Mouse (Mus musculus): ENCODE results near the gene Kcnj13. TPM values are rescaled to one million over a fixed set of nuclear protein-coding genes. Genes with fewer than 3 reads are reported as not detected.

Gene Kcnj13
- 1.4 and 2.3 TPM in 2 replicates for polyA plus RNA-seq (2016; fragmentation: Nextera tagmentation; extraction: Ambion mirVana)

DNA sequence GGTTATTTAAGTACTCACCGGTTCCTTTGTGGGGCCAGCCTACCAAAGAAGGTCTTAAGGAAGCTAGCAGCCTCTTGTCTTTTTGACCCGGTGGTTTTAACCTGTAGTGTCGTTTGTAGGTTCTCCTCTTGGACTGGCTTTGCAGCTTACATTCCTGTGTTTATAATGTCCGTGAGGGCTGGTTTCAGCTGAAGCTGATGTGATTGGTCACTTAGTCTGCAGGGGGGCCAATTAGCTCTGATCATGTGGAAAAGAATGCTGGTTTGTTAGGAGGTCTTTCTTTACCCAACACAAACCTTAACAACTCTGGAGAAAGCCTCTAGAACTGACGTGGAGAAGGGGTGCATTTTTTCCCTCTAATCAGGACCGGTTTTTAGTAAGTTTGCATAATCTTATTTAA is at the start of gene Kcnj13:
Kcnj13 (minus strand) TSS at position 136 of the 400 bp plus-strand sequence.
- H3K27me3 ChIP-seq: no peaks in the 10 kb centered on the region
- no peak for ATAC-seq (ENCODE audit: low FRiP score, low read depth)
- no peak within 1 kb of the TSS for H3K27ac ChIP-seq (replicated peaks)
- no peak within 1 kb of the TSS for H3K4me2 ChIP-seq (replicated peaks)
- H3K4me3 ChIP-seq: no peak within 1 kb of the TSS
- 34% methylated on average over 6 of the region's 6 CpGs for WGBS
- 0 out of 2 replicates have a peak, but pooled peaks cover 11% of the 10 kb centered on the region for H3K36me3 ChIP-seq
- peaks cover 4% of the 10 kb centered on the region; the same call in 1 of the 2 replicates for H3K4me1 ChIP-seq
- no peak within 1 kb of the TSS for H3K9ac ChIP-seq (replicated peaks)
- no peaks in the 10 kb centered on the region for H3K9me3 ChIP-seq

DNA sequence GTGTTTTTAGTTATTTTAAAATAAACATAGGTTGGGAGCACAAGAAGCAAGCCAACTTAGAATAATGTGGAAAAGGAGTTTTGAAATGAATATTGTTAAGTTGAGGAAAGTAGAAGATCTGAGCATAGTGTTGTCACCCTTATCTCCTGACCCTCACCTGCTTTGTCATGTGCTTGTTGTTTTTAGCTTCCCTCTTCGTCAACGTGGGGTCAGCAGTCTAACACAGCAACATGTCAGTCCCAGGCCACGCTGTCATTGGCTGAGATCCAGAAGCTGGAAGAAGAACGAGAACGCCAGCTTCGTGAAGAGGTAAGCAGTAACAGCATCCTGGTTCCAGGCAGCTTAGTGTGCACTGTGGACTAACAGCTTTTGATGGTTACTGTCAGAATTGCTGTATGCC is 42.1 kb upstream of the Kcnj13 start:
- no peaks in the 10 kb centered on the region for H3K9me3 ChIP-seq
- no peaks in the 10 kb centered on the region for H3K27me3 ChIP-seq
- H3K4me1 ChIP-seq: no peaks in the 10 kb centered on the region
- no peak overlapping the region for H3K27ac ChIP-seq (replicated peaks)
- no peak for ATAC-seq (ENCODE audit: low FRiP score, low read depth)
- no peak overlapping the region for H3K4me2 ChIP-seq (replicated peaks)
- no peak overlapping the region for H3K4me3 ChIP-seq
- H3K9ac ChIP-seq (replicated peaks): no peak overlapping the region
- peaks cover 69% of the 10 kb centered on the region for H3K36me3 ChIP-seq
- WGBS: 94% methylated on average over 6 of the region's 6 CpGs

DNA sequence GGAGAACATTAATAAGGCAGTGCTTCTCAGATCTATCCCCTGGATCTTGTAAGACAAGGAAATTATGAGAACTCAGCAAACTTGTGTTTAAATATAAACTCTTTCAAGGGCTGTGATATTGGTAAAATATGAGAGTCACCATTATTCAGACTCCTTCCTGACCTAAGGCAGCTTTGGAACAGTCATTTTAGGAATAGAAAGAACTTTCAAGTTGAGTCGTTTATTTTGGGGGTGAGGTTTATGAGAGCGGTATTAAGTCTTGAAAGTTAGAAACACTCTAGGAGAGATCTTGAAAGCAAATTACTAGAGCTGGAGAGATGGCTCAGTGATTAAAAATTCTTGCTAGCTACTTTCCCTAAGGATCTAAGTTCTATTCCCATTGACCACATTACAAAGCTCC is 40.6 kb upstream of the Kcnj13 start:
- Histone ChIP-seq H3K4me3 (no peak overlapping the region), H3K27me3 (no peaks in the 10 kb centered on the region), H3K9me3 (no peaks in the 10 kb centered on the region), H3K4me2 (replicated peaks) (no peak overlapping the region), H3K36me3 (peaks cover 65% of the 10 kb centered on the region), H3K4me1 (no peaks in the 10 kb centered on the region), H3K9ac (replicated peaks) (no peak overlapping the region), H3K27ac (replicated peaks) (no peak overlapping the region)
- 92% methylated on average over 2 of the region's 2 CpGs for WGBS
- ATAC-seq (ENCODE audit: low FRiP score, low read depth): no peak

DNA sequence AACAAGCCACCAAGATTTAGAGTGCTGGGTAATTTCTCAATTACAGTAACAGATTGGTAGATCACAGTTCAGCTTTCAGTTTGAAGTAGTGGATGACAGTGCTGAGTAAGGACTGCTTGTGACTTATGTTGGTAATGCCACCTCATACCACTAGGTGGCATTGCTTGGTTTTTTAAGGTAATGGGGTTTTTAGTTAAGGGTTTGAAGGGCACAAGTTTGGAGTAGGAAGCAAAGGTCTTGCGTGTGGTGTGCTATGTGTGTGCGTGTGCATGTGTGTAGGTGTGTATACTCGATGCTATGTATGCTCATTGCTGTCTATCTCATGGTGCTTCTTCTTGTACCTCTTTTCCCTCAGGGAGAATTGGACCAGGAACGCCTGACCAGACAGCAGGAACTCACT is 24.2 kb upstream of the Kcnj13 start:
- ATAC-seq (ENCODE audit: low FRiP score, low read depth): no peak
- H3K36me3 ChIP-seq: peaks cover 48% of the 10 kb centered on the region

DNA sequence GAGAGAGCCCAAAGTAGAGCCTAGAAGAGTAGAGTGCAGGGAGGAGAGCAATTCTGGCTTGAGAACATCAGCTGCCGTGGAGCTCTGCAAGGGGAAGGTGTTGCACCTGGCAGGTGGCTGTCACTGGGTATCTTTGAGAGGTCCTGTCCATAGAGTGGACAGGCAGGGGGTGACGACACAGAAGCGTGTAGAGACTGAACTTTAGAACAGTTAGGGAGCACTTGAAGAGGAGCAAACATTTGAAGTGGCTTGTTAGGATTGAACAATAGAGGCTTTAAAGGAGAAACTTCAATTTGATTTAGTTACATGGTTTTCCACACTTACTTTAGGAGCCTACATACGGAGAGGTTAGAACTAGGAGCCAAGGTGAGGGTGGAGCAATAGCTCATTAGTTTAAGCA is 14.9 kb upstream of the Kcnj13 start:
- H3K36me3 ChIP-seq: peaks cover 70% of the 10 kb centered on the region
- WGBS: 91% methylated on average over 4 of the region's 4 CpGs

More for the DNA sequence above, 24.2 kb upstream of the Kcnj13 start:
- 97% methylated on average over 4 of the region's 4 CpGs for WGBS
- H3K4me1 ChIP-seq: no peaks in the 10 kb centered on the region
- no peak overlapping the region for H3K9ac ChIP-seq (replicated peaks)
- no peaks in the 10 kb centered on the region for H3K27me3 ChIP-seq
- H3K27ac ChIP-seq (replicated peaks): no peak overlapping the region
- no peak overlapping the region for H3K4me3 ChIP-seq
- H3K9me3 ChIP-seq: no peaks in the 10 kb centered on the region
- no peak overlapping the region for H3K4me2 ChIP-seq (replicated peaks)

DNA sequence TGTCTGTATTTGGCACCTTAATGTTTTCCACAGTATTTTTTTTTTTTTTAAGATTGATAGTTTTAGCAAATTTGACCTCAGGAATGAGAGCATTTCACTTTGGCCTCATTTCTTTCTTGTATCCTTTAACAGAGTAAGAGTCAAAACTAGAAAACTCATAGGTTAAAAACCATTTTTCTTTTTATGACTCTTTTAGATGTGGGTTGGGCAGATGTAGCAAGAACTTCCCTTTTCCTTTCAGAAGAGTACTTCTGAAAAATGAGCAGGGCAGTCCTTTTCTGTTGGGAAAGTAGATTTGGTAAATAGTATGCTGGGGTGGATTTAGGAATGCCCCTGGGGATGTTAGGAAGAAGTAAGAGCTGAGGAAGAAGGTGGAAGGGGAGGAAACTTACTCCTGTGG is 11.5 kb upstream of the Kcnj13 start:
- H3K9me3 ChIP-seq: no peaks in the 10 kb centered on the region
- no peaks in the 10 kb centered on the region for H3K27me3 ChIP-seq
- no peak overlapping the region for H3K9ac ChIP-seq (replicated peaks)
- ATAC-seq (ENCODE audit: low FRiP score, low read depth): no peak
- H3K27ac ChIP-seq (replicated peaks): no peak overlapping the region
- H3K4me2 ChIP-seq (replicated peaks): no peak overlapping the region
- H3K36me3 ChIP-seq: peaks cover 48% of the 10 kb centered on the region
- no peaks in the 10 kb centered on the region for H3K4me1 ChIP-seq
- no peak overlapping the region for H3K4me3 ChIP-seq

More for the DNA sequence above, 14.9 kb upstream of the Kcnj13 start:
- Histone ChIP-seq H3K27ac (replicated peaks) (no peak overlapping the region), H3K9me3 (no peaks in the 10 kb centered on the region), H3K4me2 (replicated peaks) (no peak overlapping the region), H3K4me1 (no peaks in the 10 kb centered on the region), H3K27me3 (no peaks in the 10 kb centered on the region), H3K9ac (replicated peaks) (no peak overlapping the region), H3K4me3 (no peak overlapping the region)
- no peak for ATAC-seq (ENCODE audit: low FRiP score, low read depth)

DNA sequence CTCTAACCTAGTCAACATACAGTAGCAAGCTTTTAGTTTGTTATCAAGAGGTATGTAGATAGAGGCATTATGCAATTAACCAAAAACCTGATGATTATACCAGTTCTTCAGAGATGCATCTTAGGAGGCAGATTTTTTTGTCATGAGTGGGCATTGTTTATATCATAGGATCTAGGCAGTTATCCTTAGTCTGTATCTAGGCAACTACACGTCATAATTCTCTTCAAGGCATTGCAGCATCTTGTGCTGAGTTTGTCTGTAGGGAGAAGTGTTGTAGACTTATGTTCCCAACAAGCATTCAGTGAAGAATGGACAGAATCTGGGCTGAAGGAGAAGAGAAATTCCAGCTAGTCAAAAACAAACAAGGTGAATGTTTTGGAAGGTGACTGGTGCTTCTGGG is 10.2 kb upstream of the Kcnj13 start:
- Histone ChIP-seq H3K27me3 (no peaks in the 10 kb centered on the region), H3K9me3 (no peaks in the 10 kb centered on the region), H3K4me3 (no peak overlapping the region), H3K9ac (replicated peaks) (no peak overlapping the region), H3K4me1 (no peaks in the 10 kb centered on the region), H3K4me2 (replicated peaks) (no peak overlapping the region), H3K36me3 (peaks cover 41% of the 10 kb centered on the region), H3K27ac (replicated peaks) (no peak overlapping the region)
- no peak for ATAC-seq (ENCODE audit: low FRiP score, low read depth)
- 86% methylated on average over 1 of the region's 1 CpGs for WGBS

DNA sequence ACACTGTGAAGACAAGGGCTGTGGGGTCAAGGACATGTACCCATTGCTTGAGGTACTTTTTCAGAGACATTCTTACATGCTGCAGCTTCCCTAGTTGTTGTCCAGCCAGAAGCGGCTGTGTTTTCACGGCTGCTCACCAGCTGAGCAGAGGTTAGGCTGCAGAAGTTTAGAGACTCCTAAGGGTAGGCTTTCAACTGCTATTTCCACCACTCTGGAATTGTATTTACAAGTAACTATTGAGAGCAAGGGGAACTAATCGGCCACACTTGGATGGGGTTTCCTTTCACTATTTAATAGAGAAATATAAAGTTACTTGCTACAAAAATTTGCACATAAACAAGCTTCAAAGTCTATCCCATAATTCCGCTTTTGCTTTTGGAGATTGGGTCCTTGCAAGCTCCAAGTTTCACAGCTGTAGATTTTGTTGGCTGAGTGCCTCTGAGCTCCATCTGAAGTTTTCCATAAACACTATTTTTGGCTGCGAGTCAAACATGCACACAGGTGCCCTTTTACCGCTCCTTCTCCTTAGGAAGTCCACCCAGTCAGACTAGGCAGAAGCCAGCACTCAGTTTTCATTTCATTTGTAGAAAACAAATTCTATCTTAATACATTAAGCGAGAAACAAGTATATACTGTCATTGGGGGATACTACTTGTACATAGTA is 2.5 kb upstream of the Kcnj13 start:
- no peak overlapping the region for H3K9ac ChIP-seq (replicated peaks)
- no peak overlapping the region for H3K4me2 ChIP-seq (replicated peaks)
- H3K36me3 ChIP-seq: 0 out of 2 replicates have a peak, but pooled peaks cover 4% of the 10 kb centered on the region
- no peaks in the 10 kb centered on the region for H3K27me3 ChIP-seq
- no peak for ATAC-seq (ENCODE audit: low FRiP score, low read depth)
- H3K27ac ChIP-seq (replicated peaks): no peak overlapping the region
- WGBS: 91% methylated on average over 7 of the region's 7 CpGs
- H3K9me3 ChIP-seq: no peaks in the 10 kb centered on the region
- H3K4me3 ChIP-seq: no peak overlapping the region
- peaks cover 4% of the 10 kb centered on the region; the same call in 1 of the 2 replicates for H3K4me1 ChIP-seq

DNA sequence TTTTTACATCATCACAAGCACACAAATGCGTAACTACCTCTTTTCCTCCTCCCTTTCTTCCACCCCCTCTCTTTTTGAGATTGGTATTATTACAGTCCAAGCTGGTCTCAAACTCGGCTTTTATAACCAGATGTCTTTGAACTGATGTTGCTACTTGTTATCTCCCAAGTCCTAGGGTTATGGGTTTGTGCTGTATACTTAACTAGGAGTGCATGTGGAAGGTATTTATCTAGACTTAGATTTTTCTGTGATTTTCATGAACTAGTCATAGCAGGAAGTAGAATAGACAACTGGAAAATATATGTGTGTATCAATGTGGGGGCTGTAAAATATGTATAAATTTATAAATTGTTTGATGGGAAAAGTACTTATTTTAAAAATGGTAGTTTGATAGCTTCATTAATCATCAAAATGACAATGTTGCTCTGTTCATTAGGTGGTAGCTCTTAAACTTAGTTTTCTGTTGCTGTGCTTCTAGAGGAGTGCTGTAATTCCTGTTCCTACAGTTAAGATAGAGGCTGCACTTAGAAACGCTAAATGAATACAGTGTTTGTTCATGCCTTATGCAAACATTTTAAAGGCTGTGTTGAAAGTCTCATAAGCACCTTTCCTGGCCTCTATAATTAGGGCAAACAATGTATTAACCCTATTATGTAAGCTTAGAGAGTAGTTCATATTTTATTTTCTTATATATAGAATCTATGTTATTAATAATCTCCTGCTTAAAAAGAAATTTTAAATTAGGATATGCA is 909 bp downstream of the Kcnj13 start:
- no peaks in the 10 kb centered on the region for H3K27me3 ChIP-seq
- H3K9ac ChIP-seq (replicated peaks): no peak overlapping the region
- 95% methylated on average over 3 of the region's 3 CpGs for WGBS
- peaks cover 16% of the 10 kb centered on the region; the same call in 1 of the 2 replicates for H3K36me3 ChIP-seq
- no peak overlapping the region for H3K4me2 ChIP-seq (replicated peaks)
- H3K27ac ChIP-seq (replicated peaks): no peak overlapping the region
- no peaks in the 10 kb centered on the region for H3K9me3 ChIP-seq
- H3K4me3 ChIP-seq: no peak overlapping the region
- H3K4me1 ChIP-seq: peaks cover 4% of the 10 kb centered on the region; the same call in 1 of the 2 replicates
- no peak for ATAC-seq (ENCODE audit: low FRiP score, low read depth)

DNA sequence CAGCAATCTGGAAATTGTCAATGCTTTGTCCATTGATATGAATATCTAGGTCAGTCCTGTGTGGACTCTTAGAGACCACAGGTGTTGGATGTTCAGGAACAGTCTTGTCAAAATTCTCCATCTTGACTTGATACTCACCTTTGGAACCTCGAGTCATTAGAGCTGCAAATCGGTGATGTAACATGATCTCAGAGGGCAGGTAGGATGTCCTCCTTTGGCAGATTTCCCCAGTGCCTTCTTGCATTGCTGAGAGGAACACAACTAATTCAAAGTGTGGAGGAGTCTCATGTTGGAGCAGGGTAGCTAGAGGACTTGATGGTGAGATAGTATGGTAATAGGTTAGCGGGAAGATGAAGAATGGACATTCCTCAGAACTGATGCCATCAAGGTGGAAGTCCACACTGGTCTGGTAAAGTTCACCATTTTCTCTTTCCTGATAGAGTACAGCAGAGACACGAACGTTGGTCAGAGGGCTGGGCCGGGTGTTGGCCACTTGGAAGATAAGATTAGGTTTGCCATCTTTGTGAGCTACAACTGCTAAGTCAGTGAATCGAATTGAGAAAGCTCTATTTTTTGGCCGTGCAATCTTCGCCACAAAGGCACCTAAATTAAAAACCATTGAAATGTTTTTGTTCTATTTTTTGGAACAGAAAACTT is 8.0 kb downstream of the Kcnj13 start:
- ATAC-seq (ENCODE audit: low FRiP score, low read depth): no peak
- Histone ChIP-seq H3K4me3 (no peak overlapping the region), H3K4me1 (no peaks in the 10 kb centered on the region), H3K9me3 (no peaks in the 10 kb centered on the region), H3K4me2 (replicated peaks) (no peak overlapping the region), H3K36me3 (peaks cover 22% of the 10 kb centered on the region), H3K27ac (replicated peaks) (no peak overlapping the region), H3K27me3 (no peaks in the 10 kb centered on the region), H3K9ac (replicated peaks) (no peak overlapping the region)
- WGBS: 92% methylated on average over 9 of the region's 9 CpGs

DNA sequence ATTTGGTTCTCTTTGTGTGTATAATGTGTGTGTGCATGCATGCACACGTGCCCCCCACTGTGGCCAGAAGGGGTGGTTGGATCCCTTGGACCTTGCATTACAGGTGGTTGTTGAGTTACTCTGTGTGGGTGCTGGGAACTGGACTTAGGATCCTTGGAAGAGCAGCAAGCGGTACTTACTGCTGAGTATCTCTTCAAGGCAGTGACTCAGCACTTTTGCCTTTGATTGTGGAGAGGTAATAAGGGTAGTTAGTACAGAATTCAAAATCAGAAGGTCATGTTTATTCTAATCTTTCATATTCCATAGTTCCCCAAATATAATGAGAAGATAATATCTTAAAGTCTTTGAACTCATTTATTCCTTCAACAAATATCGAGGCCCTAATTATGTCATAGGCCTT is 13.4 kb downstream of the Kcnj13 start:
- H3K9ac ChIP-seq (replicated peaks): no peak overlapping the region
- WGBS: 96% methylated on average over 3 of the region's 3 CpGs
- no peaks in the 10 kb centered on the region for H3K9me3 ChIP-seq
- H3K27me3 ChIP-seq: no peaks in the 10 kb centered on the region
- H3K36me3 ChIP-seq: peaks cover 30% of the 10 kb centered on the region
- H3K4me2 ChIP-seq (replicated peaks): no peak overlapping the region
- H3K4me1 ChIP-seq: no peaks in the 10 kb centered on the region
- no peak overlapping the region for H3K4me3 ChIP-seq
- ATAC-seq (ENCODE audit: low FRiP score, low read depth): no peak
- no peak overlapping the region for H3K27ac ChIP-seq (replicated peaks)

DNA sequence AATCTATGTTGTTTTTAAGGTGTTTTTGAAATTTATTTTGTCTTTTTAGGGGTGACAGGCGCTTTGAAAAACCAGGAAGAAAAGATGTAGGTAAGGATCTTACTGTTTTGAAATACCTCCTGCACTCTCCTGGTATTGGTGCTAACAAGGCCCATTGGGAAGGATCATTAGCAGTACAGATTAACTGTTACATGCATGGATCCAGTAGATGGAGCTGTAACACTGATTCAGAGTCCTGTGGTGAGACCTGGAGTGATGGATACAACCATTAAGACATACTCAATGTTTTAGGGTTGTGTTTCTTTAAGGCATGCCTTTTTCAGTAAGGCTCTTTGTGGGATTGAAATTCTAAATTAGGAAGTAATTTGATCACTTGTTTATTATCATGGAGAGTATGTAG is 14.6 kb downstream of the Kcnj13 start:
- ATAC-seq (ENCODE audit: low FRiP score, low read depth): no peak
- 91% methylated on average over 1 of the region's 1 CpGs for whole genome bisulfite sequencing
- peaks cover 36% of the 10 kb centered on the region for H3K36me3 ChIP-seq

More for the DNA sequence above, 14.6 kb downstream of the Kcnj13 start:
- H3K4me3 ChIP-seq: no peak overlapping the region
- no peak overlapping the region for H3K9ac ChIP-seq (replicated peaks)
- H3K27ac ChIP-seq (replicated peaks): no peak overlapping the region
- H3K4me2 ChIP-seq (replicated peaks): no peak overlapping the region
- H3K27me3 ChIP-seq: no peaks in the 10 kb centered on the region
- no peaks in the 10 kb centered on the region for H3K9me3 ChIP-seq
- H3K4me1 ChIP-seq: no peaks in the 10 kb centered on the region

Measured in midbrain, embryonic 12.5 days (tissue).